Mouse (Mus musculus) urinary bladder, adult 18-20 months (tissue): ENCODE data around the gene Pheta2.
"Not testable (repeated sequence)": the region's sequence is repeated elsewhere in the genome, so short reads cannot be mapped to it uniquely, and the experiment has no call there.

Experiments
- DNase-seq, 2 experiments: peaks; one replicate each; pipeline ENCODE4 v3.0.0; 2022; ENCODE audit warnings: low spot score in 2 of 2, mixed read lengths in 2 of 2

The Pheta2 gene

DNA sequence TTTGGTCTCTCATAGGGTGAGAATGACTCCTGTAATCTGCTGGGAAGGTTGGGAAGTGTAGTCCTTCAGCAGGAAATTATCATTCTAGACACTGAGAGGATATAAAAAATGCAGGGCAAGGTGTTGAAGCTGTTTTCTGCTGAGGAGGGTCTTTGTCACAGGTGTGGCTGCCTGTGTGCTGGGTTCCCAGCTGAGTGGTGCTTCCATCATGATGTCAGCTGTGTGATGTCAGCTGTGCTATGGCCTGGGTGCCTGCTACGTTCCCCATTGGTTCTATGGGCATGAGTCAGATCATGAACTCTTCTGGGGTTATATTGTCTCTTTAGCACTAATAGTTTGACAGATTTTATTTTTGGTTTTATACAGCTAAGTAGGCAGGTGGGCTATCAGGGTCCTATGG lies 30.1 kb downstream of the Pheta2 start:
- no peak for DNase-seq

DNA sequence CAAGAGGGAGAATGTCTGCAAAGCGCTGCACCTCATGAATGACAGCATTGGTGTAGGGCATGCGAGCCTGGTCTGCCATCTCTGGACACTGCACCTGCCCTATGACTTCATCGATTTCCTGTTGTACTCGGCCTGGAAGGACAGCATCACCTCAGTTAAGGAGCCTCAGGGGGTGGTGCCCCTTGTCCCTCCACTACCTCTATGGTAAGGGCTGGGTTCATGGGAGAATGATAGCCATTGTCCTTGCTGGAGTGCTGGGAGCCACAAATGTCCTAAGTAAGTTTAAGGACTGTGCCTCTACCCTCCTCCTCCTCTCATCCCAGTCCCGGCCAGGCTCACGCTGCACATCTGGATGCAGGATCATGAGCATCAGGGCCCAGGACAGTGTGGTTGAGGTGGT lies 33.7 kb downstream of the Pheta2 start:
- DNase-seq: no peak

DNA sequence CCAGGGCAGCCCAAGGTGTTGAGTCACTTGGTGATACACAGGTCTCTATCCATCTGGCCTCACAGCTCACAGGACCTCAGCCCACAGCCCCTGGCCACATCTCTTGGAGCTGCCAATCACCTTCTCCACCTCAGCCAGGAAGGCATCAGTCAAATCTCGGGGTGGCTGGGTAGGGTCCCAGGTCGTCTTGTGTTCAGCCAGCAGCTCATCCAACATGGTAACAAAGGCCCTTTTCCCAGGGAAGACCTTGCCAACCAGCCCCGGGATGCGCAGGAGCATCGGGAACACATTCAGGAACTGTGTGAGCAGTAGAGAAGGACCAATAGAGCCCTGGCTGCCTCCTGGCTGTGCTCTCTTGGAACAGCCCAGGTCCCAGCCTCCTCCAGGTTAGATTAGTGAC lies 34.2 kb downstream of the Pheta2 start:
- DNase-seq: no peak

DNA sequence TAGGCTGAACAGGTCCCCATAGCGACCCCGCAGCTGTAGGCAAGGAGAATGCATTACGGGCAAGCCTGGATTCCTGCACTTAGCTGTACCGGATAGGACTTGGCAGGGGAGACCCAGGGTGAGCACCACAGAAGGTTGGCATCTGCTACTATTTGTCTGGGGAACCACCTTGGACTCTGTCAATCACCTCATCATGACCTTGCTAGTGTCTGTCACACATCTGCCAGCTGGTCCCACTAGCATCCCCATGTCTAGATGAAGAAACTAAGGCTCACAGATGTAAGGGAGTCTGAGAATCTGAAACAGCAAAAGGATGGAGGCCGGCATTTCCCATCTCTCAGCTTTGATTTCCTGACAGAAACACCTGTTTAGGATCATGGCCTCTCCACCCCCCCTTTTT lies 35.7 kb downstream of the Pheta2 start:
- DNase-seq: no peak

DNA sequence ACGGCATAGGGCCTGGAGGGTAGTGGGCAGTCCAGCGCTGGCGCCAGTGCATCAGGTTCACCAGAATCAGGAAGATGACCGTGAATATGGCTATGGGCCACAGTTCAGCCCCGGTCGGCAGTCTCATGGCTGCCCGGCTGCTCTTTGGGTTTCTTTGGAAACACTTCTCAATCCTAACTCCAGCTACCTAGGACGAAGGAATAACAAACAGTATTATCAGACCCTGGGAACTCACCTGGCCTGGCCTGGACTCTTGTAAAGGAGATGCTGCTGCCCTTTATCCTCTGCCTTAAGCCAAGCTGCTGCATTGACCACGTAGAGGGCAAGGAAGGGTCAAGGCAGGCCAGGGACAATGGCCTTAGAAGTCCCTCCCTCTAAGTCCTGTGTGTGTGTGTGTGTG lies 37.1 kb downstream of the Pheta2 start:
- no peak for DNase-seq

DNA sequence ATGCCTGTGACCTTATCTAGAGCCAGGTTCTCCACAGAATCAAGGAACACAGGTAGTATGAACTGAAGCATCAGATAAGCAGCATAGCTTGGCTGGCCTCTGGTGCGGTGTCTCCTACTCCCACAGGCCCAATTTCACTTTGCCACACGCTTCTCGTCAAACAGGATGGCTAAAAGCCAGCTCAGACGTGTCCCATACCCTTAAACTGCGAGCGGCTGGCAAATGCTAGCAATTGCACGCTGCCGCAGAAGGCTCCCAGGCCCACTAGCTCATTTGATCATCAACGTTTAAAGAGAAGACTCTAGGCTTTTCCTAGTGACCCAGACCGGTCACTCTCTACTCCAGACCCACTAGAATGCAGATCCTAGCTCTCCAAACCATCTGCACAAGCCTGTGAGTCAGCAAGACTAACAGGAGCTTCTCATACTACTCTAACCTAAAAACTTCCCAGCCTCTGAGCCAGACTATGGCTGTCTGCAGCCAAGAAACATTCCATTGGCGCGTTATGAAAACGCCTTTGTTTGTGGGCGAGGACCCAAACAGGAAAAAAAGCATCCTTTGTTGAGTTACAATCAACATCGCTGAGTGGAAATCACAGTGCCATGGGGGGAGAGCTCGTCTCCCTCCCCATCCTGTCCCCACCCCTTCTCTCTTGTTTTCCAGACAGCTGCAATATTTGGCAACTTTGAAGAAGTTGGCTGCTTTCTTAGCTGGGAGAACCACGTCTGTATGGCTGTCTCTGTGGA lies 37.8 kb downstream of the Pheta2 start:
- DNase-seq: peak in 1 of 2 experiments; percentile 35

DNA sequence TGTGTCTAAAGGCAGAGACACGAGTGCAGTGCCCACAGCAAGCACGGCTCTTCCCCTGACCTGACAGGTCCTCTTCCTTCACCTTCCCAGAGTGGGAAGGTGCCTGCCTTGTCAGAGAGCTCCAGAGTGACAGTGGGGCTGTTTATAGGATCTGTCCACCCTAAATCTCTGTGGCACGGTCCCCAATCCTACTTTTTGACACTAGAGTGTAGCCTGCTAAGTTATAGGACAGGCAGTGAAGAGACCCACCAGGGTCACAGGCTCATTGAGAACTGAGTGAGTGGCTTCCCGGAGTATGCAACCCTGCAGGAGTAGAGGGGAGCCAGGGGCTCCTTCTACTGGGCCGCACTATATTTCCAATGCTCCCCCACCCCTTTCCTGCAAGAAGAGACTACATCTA lies 39.0 kb downstream of the Pheta2 start:
- no peak for DNase-seq

DNA sequence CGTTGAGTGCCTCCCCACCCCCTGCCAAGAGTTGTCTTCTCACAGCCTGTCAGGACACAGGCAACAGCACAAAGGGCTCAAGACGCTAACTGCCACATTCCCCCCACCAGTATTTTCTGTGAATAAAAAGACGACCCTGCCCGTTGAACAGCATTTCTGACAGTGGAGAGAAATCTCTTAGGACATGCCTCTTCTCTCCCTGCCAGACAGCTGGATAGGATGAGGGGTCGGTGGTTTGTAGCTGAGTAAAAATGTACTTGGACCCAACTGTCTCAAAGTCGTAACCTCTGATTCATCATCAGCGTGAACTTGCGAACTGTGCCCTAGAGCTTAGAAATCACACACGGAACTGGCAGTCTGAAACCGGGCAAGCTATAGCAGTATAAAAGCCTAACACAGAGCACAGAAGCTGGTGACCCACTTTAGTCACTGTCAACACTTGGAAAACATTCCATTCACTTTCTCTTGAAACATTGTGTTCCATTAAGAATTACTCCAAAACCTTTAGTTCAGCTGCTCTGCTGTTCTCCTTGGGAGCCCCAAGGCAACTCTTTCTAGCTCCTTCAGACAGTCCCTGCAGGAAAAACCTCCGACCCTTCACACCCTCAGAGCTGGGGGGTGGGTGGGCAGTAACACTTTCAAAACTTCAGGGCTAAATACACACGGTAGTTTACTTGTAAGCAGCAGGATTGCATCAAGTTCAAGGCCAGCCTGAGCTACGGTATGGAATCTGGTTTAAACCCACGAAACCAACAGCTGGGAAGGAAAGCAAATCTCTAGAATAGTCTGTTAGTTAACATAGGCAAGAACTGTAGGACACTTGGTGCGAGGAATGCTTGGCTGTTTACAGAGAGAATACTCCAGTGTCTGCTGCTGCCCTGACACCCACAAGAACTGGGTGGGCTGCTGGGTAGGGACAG lies 39.8 kb downstream of the Pheta2 start:
- DNase-seq: no peak

DNA sequence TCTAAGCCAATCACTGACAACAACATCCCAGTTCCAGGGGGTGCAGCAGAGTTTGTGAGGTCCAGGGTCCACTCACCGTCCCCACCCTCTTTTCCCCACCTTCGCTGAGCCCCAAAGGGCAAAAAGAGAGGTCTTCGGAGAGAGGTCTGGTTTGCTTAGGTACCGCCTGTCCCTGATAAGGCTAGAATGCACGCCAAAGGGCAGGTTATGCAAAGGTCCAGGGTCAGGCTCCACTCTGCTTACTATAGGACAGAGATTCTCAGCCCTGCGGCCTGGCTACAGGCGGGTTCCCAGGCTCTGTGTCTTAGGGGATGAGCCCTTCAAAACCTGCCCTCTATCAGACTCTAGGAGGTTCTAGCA lies 40.7 kb downstream of the Pheta2 start:
- no peak for DNase-seq

DNA sequence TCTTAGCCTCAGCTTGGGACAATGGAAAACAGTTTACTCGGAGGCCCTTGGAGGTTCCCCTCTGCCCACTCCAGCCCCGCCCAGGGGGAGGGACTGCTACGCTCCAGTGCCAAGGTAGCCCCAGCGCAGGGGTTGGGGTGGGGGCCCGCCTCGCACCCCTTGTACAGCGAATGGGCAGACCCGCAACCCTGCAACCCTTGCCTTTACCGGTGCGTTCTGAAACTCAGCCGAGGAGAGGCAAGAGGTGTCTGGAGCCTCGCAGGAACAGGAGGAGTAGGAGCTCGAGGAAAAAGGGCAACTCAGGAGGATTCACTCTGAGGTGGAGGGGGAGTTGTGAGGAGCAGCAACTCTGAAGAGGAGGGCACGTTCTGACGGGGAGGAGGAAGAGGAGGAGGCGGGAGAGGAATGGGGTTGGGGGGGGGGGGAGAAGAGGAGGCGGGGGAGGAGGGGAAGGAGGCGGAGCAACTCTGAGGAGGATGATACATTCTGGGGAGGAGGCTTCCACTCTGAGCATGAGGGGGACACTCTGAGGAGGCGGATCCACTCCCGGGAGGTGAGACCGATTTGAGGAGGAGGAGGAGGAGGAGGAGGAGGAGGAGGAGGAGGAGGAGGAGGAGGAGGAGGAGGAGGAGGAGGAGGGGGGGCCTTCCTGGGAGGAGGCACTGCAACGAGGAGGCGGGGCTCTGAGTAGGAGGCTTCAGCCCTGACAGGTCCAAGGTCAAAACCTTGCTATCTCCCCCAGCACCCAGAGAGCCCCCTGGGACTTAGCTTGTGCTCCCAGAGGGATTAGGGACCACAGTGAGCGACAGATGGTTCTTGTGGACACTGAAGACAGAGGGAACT lies 41.4 kb downstream of the Pheta2 start, which contains the start of gene Cyp2d22:
TSS of gene Cyp2d22 (minus strand) at position 390 of the 843 bp plus-strand sequence.
- peak; percentile 38 to 44 for DNase-seq

DNA sequence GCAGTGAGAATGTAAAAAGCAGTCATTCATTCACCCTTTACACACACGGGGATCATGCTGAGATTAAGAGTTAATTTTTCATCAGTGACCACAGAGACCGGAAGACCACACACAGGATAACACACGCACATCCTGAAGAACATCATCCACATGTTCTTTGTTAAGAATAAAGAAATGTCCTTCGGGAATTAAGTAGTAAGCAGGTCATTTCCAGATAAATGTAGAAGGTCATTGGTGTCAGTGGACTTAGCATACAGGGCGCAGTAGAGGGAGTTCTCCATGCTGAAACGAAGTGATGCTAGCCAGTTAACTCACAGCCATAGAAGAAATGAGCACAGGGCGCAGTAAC lies 41.9 kb downstream of the Pheta2 start:
- no peak for DNase-seq

DNA sequence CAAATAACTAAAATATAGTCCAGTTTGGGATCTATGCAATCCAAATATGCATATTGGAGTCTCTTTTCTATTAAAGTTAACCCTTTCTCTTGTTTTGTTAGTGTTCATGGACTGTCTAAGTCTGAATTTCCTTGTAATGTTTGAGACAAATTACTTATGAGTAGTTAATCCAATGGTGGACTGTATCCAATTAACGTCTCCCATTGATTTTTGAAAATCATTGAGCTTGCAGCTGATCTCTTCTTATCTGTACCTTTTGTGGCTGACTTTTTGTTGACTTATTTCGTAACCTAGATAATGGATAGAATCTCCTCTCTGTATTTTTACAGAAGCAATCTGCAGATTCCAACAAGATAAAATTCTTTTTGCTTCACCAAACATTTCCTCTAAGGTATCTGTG lies 43.7 kb downstream of the Pheta2 start:
- no peak for DNase-seq

DNA sequence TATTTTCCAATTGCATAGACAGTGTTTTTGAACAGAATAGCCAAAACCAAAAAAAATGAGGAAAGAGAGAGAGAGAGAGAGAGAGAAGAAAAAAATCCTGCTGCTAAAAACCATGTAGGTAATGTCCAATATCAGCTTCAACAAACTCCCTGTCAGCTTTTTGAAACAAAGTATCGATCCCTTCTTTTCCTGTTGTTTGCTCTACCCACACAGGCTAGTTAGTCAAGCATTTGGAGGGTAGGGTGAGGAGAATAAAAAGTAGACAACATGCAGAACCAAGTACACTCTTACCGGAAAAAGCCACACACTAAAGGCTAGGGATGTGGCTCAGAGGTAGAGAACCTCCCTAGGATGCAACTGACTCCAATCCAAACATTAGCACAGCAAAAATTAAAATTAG lies 47.0 kb downstream of the Pheta2 start:
- DNase-seq: no peak

DNA sequence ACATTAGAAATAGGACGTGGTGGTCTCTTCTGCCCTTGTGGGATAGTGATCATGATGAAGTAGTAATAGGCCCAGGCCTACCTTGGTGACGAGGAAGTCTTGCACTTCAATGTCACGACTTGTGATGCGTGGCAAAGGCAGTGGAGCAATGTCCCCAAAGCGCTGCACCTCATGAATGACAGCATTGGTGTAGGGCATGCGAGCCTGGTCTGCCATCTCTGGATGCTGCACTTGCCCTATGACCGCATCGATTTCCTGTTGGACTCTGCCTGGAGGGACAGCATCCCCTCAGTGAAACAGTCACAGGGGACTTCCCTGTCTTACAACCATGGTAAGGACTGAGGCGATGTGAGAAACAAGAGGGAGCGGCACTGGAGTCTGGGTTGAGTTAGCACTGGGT lies 51.2 kb downstream of the Pheta2 start:
- not testable (repeated sequence) for DNase-seq

DNA sequence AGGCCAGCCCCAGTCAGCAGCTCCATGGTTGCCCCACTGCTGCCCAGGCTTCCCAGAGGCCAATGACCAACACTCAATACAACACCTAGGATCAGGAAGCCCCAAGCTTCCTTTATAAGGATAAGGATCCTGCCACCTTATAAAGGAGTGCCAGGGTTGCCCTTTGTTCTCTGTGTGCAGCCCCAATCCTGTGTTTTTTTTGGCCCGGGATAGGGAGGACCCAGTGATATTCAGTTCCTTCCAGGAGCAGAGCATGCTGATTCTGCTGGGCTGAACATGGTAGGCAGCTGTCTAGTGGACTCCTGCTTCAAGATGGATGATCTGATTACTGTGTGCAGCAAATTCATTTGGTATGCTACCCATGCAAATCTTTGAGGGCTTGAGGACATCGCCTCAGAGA lies 55.2 kb downstream of the Pheta2 start, which contains the start of gene Cyp2d11:
TSS of gene Cyp2d11 (minus strand) at position 101 of the 400 bp plus-strand sequence.
- not testable (repeated sequence) for DNase-seq
